Mouse (Mus musculus) CH12.LX (cell line): ENCODE measurements around the gene Tbca.

Experiments
- BHLHE40 ChIP-seq: IDR thresholded peaks from 2 replicates; pipeline ENCODE4 v1.6.1; 2011; ENCODE audit warnings: mild to moderate bottlenecking, low read depth, low read length, improper control_type of control experiment
- CTCF ChIP-seq, 2 experiments: IDR thresholded peaks in 1 of 2; conservative IDR thresholded peaks in 1 of 2; 2 replicates each; pipeline ENCODE4 v1.5.1; 2011 to 2012; ENCODE audit warnings: low read depth in 2 of 2, low read length in 2 of 2, improper control_type of control experiment in 1 of 2, inconsistent platforms in 1 of 2, mild to moderate bottlenecking in 1 of 2, moderate library complexity in 1 of 2
- ELF1 ChIP-seq: IDR thresholded peaks from 2 replicates; pipeline ENCODE4 v1.6.1; 2014; ENCODE audit warnings: low read depth, mild to moderate bottlenecking, inconsistent platforms, low read length, improper control_type of control experiment
- HCFC1 ChIP-seq: IDR thresholded peaks from 2 replicates; pipeline ENCODE4 v1.6.1; 2012; ENCODE audit warnings: low read depth, mild to moderate bottlenecking, inconsistent platforms, low read length, improper control_type of control experiment
- KAT2A ChIP-seq: IDR thresholded peaks from 2 replicates; pipeline ENCODE4 v1.6.1; 2012; ENCODE audit warnings: low read length, improper control_type of control experiment, inconsistent platforms; ENCODE audit not compliant: insufficient replicate concordance
- MEF2A ChIP-seq: IDR thresholded peaks from 2 replicates; pipeline ENCODE4 v1.6.1; 2014; ENCODE audit warnings: low read depth, mild to moderate bottlenecking, inconsistent platforms, low read length, improper control_type of control experiment, borderline replicate concordance
- POLR2A ChIP-seq: IDR thresholded peaks from 2 replicates; pipeline ENCODE4 v1.6.1; 2011; ENCODE audit warnings: low read depth, mild to moderate bottlenecking, improper control_type of control experiment, low read length
- POLR2AphosphoS2 ChIP-seq: IDR thresholded peaks from 2 replicates; pipeline ENCODE4 v1.6.1; 2011; ENCODE audit warnings: low read depth, low read length, improper control_type of control experiment
- RAD21 ChIP-seq: IDR thresholded peaks from 2 replicates; pipeline ENCODE4 v1.6.1; 2011; ENCODE audit warnings: low read depth, mild to moderate bottlenecking, low read length, improper control_type of control experiment, moderate library complexity
- ZKSCAN1 ChIP-seq: IDR thresholded peaks from 2 replicates; pipeline ENCODE4 v1.6.1; 2012; ENCODE audit warnings: low read depth, inconsistent platforms, low read length, improper control_type of control experiment, borderline replicate concordance
- ZMIZ1 ChIP-seq: IDR thresholded peaks from 2 replicates; pipeline ENCODE4 v1.6.1; 2012; ENCODE audit warnings: low read depth, mild to moderate bottlenecking, inconsistent platforms, low read length, improper control_type of control experiment
- ZNF384 ChIP-seq: IDR thresholded peaks from 2 replicates; pipeline ENCODE4 v1.6.1; 2012; ENCODE audit warnings: low read depth, low read length, improper control_type of control experiment, inconsistent platforms

- TF ChIP-seq POLR2AphosphoS2 (no peak), CTCF (conservative IDR thresholded peaks at IDR 0.05 in 1 of 2, IDR thresholded peaks at IDR 0.05 in 1 of 2; ENCODE audit: low read depth in 2 of 2, low read length in 2 of 2) (no peak), POLR2A (no peak), HCFC1 (no peak), RAD21 (no peak), ZMIZ1 (no peak), ELF1 (no peak), KAT2A (no peak), ZNF384 (no peak), BHLHE40 (no peak), ZKSCAN1 (no peak), MEF2A (no peak)
Measured at GRCm38 (mm10) chr13:94872439-94872838, 83.7 kb downstream of the Tbca start.
